Mouse (Mus musculus) kidney, postnatal 0 days (tissue): ENCODE data around the gene Macrod2. TPM values are rescaled to one million over a fixed set of nuclear protein-coding genes. Genes with fewer than 3 reads are reported as not detected.

Experiments used
- ATAC-seq: fragments of 200-750 bp; cut with Nextera tagmentation; replicated peaks from 2 replicates; pipeline ENCODE4 v1.8.0; 2017; ENCODE audit warnings: low read depth, moderate number of reproducible peaks, moderate TSS enrichment, moderate library complexity; ENCODE audit not compliant: low FRiP score
- DNase-seq: peaks from one replicate; pipeline ENCODE4 v3.0.0-alpha.2; 2016; ENCODE audit warnings: low spot score
- H3K27ac ChIP-seq: fragments of 300-500 bp; sonication (generic); 2 replicates; pipeline ENCODE4 v1.5.1; 2014; ENCODE audit warnings: mild to moderate bottlenecking
- H3K27me3 ChIP-seq: fragments of 300-500 bp; sonication (generic); 2 replicates; pipeline ENCODE4 v1.6.1; 2014; ENCODE audit warnings: low read length, mixed read lengths; ENCODE audit not compliant: insufficient read depth
- H3K36me3 ChIP-seq: fragments of 300-500 bp; sonication (generic); 2 replicates; pipeline ENCODE4 v1.6.1; 2014; ENCODE audit warnings: low read length, mixed read lengths; ENCODE audit not compliant: insufficient read depth
- H3K4me1 ChIP-seq: fragments of 300-500 bp; sonication (generic); replicated peaks from 2 replicates; pipeline ENCODE4 v1.6.1; 2014; ENCODE audit warnings: antibody characterized with exemption, low read length, mixed read lengths; ENCODE audit not compliant: insufficient read depth
- H3K4me2 ChIP-seq: fragments of 300-500 bp; sonication (generic); 2 replicates; pipeline ENCODE4 v1.6.1; 2014; ENCODE audit warnings: mild to moderate bottlenecking, low read length, moderate library complexity, mixed read lengths
- H3K4me3 ChIP-seq: fragments of 300-500 bp; sonication (generic); replicated peaks from 2 replicates; pipeline ENCODE4 v1.5.1; 2014; ENCODE audit warnings: low read depth, low read length
- H3K9ac ChIP-seq: fragments of 300-500 bp; sonication (generic); 2 replicates; pipeline ENCODE4 v1.6.1; 2014; ENCODE audit warnings: low read depth, low read length
- H3K9me3 ChIP-seq: fragments of 300-500 bp; sonication (generic); replicated peaks from 2 replicates; pipeline ENCODE4 v1.6.1; 2016; ENCODE audit warnings: low read length, inconsistent platforms, mixed read lengths
- CTCF ChIP-seq: IDR thresholded peaks from 2 replicates; pipeline ENCODE4 v1.5.1; 2016; ENCODE audit warnings: antibody characterized with exemption, low read depth, mild to moderate bottlenecking, moderate library complexity
- WGBS: fragments of 180-500 bp; shearing (Covaris S2); extraction: QIAGEN DNeasy Blood & Tissue Kit; methylation state at CpG from one replicate; pipeline ENCODE4 v1.1.7; 2014; 5-methylcytosine and 5-hydroxymethylcytosine counted together
- polyA plus RNA-seq: library from polyadenylated mRNA; unstranded; fragments of >200 nt; fragmentation: Nextera tagmentation; extraction: Ambion mirVana; gene quantifications from 2 replicates; pipeline ENCODE4 v1.2.1, GENCODE M21; 2015

Macrod2 gene
- polyA plus RNA-seq, 1 experiment from 2014 or later = 28.6 TPM

- peak; percentile 35 for DNase-seq
- no peak for ATAC-seq
- no peak overlapping the region for H3K9ac ChIP-seq
- 29% methylated on average over 14 of the region's 14 CpGs for WGBS
- TF ChIP-seq CTCF = peak; percentile 47
- no peaks in the 10 kb centered on the region for H3K4me1 ChIP-seq
- H3K4me2 ChIP-seq = no peak overlapping the region
- no peaks in the 10 kb centered on the region for H3K36me3 ChIP-seq
- H3K9me3 ChIP-seq = no peaks in the 10 kb centered on the region
- H3K4me3 ChIP-seq = no peak overlapping the region
- H3K27ac ChIP-seq = no peak overlapping the region
- H3K27me3 ChIP-seq = no peaks in the 10 kb centered on the region
Observed at GRCm38 (mm10) chr2:142057889-142058750, 1663.0 kb downstream of the Macrod2 start.

- Histone ChIP-seq H3K36me3 (no peaks in the 10 kb centered on the region), H3K9me3 (no peaks in the 10 kb centered on the region), H3K27ac (no peak overlapping the region), H3K4me1 (no peaks in the 10 kb centered on the region), H3K4me3 (no peak overlapping the region), H3K4me2 (no peak overlapping the region), H3K9ac (no peak overlapping the region), H3K27me3 (no peaks in the 10 kb centered on the region)
- WGBS = 54% methylated on average over 2 of the region's 2 CpGs
- TF ChIP-seq CTCF = no peak
- DNase-seq (no peak), ATAC-seq (no peak)
Observed at GRCm38 (mm10) chr2:142058751-142059090, 1663.6 kb downstream of the Macrod2 start.

GRCm38 (mm10) chr2:142108947-142109346 lies 1713.8 kb downstream of the Macrod2 start:
- no peak for TF ChIP-seq CTCF
- no peak for ATAC-seq
- H3K36me3 ChIP-seq = no peaks in the 10 kb centered on the region
- H3K27me3 ChIP-seq = no peaks in the 10 kb centered on the region
- H3K4me3 ChIP-seq = no peak overlapping the region
- H3K27ac ChIP-seq = no peak overlapping the region
- no peaks in the 10 kb centered on the region for H3K9me3 ChIP-seq
- no peak overlapping the region for H3K4me2 ChIP-seq
- no peak for DNase-seq
- 92% methylated on average over 3 of the region's 3 CpGs for WGBS
- H3K4me1 ChIP-seq = no peaks in the 10 kb centered on the region
- no peak overlapping the region for H3K9ac ChIP-seq

GRCm38 (mm10) chr2:142116623-142117022 lies 1721.5 kb downstream of the Macrod2 start:
- Histone ChIP-seq H3K4me2 (no peak overlapping the region), H3K27ac (no peak overlapping the region), H3K36me3 (no peaks in the 10 kb centered on the region), H3K27me3 (no peaks in the 10 kb centered on the region), H3K9ac (no peak overlapping the region), H3K9me3 (no peaks in the 10 kb centered on the region), H3K4me3 (no peak overlapping the region), H3K4me1 (no peaks in the 10 kb centered on the region)
- DNase-seq = peak; percentile 2
- 87% methylated on average over 1 of the region's 1 CpGs for WGBS
- no peak for ATAC-seq
- no peak for TF ChIP-seq CTCF

GRCm38 (mm10) chr2:142128109-142128508 lies 1733.0 kb downstream of the Macrod2 start:
- Histone ChIP-seq H3K27me3 (no peaks in the 10 kb centered on the region), H3K4me2 (no peak overlapping the region), H3K9me3 (no peaks in the 10 kb centered on the region), H3K27ac (no peak overlapping the region), H3K4me1 (no peaks in the 10 kb centered on the region), H3K4me3 (no peak overlapping the region), H3K9ac (no peak overlapping the region), H3K36me3 (no peaks in the 10 kb centered on the region)
- DNase-seq (no peak), ATAC-seq (no peak)
- 65% methylated on average over 3 of the region's 3 CpGs for WGBS
- no peak for TF ChIP-seq CTCF

- Histone ChIP-seq H3K36me3 (no peaks in the 10 kb centered on the region), H3K27ac (no peak overlapping the region), H3K27me3 (no peaks in the 10 kb centered on the region), H3K4me2 (no peak overlapping the region), H3K4me1 (no peaks in the 10 kb centered on the region), H3K4me3 (no peak overlapping the region), H3K9me3 (no peaks in the 10 kb centered on the region), H3K9ac (no peak overlapping the region)
- no peak for TF ChIP-seq CTCF
- no peak for DNase-seq
- 67% methylated on average over 4 of the region's 4 CpGs for WGBS
- no peak for ATAC-seq
Observed at GRCm38 (mm10) chr2:142129166-142129565, 1734.1 kb downstream of the Macrod2 start.
